Mouse (Mus musculus) layer of hippocampus, adult 11-12 months (tissue): ENCODE measurements at regions not wholly inside any gene's neighbourhood (a gene's known extent, or its start where the extent isn't known, plus 50 kb on each side); places are given as distances from the start of the nearest gene placed in this dataset.

ENCODE experiments used
- DNase-seq: peaks from one replicate; pipeline ENCODE4 v3.0.0; 2022; ENCODE audit warnings: low spot score

DNA sequence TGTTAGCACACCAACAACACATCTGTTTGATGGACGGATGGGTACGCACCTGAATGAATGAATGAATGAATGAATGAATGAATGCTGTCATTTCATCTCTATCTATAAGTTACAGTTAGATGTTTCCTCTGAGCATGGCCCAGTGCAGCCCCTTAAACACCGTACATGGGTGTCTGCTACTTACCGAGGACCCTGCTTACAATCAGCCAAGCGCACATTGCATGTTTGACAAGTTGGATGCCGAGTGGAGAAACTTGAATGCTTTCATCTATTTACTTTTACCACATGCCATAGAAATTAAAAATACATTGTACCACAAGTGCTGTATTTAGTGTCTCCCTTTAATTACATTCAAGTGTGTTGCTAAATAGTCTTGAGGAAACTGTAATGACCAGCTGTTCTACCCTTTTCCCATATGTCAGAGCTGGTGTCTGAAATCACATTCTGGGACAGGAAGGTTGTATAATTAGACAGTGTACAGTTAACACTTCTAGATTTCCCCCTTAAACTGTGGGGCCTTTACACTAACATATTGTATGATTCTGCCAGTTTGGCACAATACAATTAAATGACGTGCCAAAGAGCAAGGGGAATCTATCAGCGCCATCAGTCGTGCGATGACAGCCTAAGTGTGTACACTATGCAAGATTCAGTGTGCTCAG, 127.3 kb upstream of the Prox1 start:
- DNase-seq: no peak

DNA sequence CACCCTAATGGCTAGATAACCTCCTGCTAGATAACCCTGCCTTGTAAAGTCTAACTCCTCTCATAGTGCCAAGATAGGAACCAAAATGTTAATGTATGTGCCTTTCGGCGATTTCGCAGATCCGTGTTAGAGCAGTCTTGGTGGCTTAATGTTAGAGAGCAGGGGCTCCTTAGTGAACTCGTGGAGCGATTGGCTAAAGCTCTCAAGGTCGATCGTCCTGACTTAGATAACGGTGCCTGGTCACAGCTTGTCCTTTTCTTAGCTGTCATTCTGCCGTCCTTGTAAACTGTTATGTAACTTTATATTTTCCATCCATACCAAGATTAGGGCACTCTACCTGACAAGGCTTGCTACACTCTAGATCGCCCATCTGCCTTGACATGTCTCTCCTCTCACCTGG, 119.5 kb upstream of the Prox1 start:
- DNase-seq: no peak

DNA sequence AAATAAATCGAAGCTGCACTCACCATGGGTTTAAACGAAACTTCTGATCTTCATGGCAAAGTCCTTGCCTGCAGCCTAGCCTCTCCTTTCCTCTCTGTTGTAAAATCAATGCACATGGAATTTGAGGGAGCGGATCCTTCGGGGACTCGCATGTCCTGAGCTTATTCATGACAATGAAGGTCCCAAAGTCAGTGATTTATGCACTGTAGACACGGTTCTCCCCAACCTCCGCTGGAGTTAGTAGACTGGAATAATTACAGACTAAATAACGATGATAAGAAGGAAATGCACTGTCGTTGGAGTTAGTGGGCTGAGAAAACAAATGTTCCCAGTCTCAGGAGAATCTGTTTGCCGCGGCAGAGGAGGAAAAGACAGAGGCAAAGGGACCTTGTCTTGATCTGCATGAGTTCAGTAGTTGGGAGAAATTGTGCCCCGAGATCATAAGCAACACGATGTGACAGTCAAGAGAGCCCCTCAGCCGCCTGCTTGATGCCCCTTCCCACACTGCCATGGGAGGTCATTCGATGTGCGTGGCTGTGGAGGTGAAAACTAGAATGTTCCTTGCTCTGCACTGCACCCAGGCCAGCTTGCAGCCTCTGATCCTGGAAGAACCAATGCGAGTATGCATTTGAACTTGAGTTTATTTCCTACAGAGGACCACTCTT, 116.1 kb upstream of the Prox1 start:
- no peak for DNase-seq

DNA sequence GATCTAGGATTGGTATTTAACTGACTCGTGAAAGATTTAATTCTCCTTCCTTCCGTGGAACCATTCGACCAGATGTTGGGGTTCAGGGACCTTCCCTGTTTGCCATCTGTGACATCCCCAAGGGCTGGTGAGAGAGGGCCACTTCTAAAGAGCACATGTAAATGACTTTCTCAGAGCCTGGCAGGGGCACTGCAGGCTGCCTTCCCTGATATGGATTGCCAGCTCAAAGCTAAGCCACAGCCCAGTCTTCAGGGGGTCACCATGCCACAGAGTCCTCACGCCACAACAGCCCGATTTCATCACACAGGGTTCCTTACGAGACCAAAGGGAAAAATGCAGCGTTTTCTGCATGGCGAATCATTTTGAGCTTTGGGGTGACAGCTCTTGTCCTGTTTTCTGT, 115.1 kb upstream of the Prox1 start:
- DNase-seq: no peak

DNA sequence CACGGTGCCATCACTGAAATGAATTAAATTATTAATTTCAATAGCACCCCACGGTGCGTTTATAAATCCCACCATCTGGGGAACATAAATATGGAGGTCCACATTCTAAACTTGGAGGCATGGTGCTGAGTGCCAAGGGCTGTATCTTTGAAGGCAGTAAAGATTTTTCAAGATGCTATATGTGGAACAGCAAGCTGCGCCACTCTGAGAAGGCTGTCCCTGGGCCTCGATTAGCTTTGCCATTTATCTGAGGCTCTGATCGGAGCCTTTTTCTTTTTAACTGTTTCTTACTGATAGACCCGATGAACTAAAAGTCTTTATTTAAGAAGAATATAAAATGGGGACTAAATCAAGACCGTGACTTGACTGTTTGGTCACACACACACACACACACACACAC, 114.5 kb upstream of the Prox1 start:
- no peak for DNase-seq

DNA sequence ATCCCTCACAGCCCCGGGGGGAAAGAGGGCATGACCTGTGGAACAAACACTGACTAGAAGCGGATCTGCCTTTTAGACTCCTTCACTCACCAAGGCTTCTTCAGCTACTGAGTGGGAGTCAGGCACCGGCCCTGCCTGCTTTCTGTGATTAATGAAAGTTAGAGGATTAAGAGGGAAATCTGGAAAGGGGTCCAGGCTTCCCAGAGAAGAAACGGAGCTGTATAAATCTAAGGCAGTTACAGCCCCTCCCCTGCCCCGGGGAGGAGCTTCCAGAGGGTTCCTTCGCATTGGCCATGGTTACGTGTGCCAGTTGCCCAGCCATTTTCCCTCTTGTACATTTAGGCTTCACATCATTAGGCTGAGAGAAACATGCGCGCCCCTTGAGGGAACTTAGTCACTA, 113.6 kb upstream of the Prox1 start:
- DNase-seq: no peak

DNA sequence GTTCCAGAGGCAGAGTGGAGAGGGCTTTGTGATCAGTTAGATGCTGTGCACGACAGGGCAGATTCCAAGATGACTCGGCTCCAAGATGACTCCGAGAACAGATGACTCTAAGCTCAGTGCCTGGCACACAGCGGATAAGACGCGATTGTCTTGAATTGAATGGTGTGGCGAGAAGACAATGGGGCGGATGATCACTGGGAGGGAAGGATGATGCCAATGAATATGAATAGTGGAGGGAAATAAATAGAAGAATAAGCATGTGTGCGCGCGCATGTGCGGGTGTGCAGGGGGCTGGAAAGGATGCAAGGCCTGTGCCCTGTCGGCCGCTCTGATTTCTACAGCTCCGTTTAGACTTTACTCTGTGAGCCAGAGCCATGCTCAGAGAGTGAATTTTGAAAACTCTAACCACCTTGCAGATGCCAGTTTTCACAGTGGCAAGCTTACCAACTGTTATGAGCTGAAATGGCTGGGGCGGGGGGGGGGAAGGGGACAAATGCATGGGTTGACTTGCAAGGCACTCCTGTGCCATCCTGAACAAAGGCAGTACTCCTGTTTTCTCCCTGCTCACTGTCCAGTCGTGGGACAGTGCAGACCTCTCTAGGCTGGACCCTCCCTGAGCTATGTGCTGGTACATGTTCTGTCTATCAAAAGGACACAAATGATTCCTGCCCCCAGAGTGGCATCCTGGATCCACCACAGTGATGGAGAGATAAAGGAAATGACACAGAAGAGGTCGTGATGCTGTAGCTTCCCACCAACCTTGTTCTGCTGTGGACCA, 109.8 kb upstream of the Prox1 start:
- peak; percentile 77 for DNase-seq

DNA sequence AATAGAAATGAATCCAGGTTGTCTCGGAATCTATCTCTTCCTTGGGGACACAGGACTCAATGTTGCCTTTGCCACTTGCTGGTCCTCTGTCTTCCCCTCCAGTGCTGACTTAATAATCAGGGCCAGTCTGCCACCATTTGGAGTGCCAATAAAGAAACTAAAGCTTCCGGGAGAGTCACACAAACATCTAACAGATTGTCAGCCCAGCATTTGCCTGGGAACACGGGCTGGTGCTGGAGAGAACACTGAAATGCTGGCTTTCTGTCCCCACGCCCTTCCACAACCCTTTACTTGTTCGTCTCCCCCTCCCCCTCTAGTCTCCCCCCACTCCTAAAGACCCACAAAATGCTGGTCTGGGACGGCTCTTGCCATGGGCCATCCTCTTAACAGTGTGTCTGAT, 104.4 kb upstream of the Prox1 start:
- DNase-seq: peak; percentile 46

DNA sequence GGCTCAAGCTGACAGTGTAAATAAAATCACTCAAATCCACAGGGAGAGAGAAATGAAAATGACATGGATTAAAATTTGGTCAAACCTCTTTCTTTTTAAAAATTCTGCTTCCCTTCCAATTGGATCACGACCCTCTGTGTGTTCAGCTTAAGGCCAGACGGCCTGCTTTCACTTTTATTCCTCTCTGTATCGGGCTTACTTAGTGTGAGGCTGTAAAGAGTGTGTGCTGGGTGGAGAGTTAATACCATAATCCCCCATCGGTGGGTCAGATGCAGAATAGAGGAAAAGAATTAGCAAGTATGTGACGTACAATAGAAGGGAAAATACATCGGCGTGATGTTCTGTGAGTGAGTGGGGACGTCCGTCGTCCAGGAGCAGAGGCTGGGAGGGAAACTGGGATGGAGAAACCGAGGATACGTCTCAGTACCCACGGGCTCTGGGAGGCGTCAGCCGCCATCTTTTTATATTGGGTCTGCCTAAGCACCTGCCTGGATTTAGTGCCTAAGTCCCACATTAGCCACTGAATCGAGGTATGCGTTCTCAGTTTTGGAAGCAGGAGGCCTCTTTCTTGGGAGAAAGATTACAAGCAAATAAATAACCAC, 100.4 kb upstream of the Prox1 start:
- no peak for DNase-seq

DNA sequence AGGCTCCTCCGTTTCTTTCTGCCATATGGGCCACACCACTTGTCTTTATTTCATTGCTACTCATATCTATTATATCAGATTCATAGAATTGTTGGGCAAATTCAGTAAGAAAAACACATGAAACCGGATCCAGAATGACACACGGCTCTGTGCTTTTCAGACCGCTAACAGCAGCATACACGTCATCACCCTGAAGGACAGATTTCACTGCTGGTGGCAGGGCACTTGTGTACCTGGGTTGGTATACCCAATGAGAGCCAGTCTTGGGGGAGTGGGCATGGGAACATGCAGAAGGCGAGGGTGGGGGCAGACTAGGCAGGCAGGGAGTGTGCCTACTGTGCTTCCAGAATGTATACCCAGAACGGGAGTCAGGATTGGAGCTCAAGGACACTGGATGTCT, 98.7 kb upstream of the Prox1 start:
- DNase-seq: no peak

DNA sequence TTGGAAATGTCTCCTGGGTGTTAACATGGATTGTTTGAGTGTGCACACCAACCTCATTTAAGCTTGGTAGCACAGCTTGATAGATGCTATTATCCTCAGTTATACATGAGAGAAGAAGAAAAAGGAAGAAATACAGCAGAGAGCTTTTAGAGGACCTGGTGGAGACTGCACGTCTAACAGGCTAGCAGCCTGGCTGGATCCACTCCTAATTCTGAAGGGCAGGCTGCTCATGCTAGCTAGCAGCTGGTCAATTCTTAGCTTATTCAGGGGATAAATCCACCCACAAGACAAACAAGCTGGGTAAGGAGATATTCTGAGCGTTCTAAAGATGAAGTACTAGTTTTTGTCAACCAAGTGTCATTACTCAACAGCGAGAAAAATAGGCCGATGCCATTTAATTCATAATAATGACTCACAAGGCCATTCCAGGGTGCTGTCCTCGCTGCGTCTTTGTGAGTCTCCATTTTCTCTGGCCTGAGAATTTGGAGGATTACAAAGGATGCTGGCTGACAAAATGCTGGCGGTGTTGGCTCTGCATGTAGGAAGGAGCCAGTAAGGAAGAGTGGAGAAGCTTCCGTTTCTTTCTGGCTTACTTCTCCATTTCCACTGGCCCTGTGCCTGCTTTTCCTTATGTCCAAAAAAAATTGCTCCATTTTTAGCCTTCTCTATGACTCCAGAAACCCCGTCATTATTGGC, 94.7 kb upstream of the Prox1 start:
- DNase-seq: no peak

DNA sequence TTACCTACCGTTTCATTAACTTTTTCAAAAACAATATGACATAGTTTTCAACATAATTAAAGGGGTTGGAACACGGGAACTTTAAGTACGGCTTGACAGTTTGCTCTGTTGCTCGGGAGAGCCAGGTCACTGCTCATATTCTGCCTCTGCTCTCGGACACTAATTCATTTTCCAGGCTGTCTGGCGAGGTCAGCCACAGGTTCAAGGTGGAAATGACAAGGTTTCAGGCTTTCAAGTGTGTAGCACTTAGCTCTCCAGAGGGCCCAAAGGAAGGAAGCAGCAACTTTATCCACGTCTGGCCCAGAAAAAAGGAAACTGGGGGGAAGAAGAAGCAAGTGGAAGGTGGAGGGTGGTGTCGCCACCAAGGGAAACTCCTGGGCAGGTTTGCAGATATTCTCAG, 94.0 kb upstream of the Prox1 start:
- DNase-seq: no peak

DNA sequence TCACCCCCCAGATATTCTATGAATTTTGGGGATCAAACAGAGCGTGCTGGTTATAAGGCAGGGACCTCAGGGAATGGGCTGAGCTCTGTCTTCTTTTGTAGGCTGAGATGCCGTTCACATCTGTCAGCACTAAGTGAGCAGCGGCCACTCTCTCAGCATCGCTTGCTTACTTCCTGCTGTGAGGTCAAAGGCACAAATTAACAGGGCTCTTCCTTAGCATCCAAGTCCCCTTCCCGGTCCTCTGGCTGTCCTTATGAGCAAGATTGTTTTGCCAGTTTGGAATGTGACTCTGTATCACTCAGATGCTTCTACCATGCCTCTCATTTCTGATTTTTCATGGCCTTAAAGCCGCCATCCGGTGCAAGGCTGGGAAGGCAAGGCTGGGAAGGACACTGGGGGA, 93.1 kb upstream of the Prox1 start:
- DNase-seq: no peak

DNA sequence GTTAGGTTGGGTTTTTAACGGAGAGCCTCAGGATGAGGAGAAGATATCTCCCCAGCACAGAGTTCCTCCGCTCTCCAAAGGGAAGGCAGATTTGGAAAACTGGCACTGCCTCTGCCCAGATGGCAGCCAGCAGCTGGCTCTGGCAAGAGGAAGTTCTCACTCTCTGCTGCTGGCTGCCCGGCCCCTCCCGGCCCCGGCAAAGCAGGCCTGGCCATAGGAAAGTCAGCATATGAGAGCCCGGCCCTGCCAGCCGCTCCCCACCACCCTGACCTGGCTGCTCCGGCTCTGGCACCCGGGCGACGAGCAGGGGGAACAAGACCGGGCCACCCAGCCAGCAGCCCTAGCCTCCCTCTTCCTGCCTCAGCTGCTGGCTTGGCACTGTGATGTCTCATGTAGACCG, 89.1 kb upstream of the Prox1 start:
- DNase-seq: peak; percentile 32

DNA sequence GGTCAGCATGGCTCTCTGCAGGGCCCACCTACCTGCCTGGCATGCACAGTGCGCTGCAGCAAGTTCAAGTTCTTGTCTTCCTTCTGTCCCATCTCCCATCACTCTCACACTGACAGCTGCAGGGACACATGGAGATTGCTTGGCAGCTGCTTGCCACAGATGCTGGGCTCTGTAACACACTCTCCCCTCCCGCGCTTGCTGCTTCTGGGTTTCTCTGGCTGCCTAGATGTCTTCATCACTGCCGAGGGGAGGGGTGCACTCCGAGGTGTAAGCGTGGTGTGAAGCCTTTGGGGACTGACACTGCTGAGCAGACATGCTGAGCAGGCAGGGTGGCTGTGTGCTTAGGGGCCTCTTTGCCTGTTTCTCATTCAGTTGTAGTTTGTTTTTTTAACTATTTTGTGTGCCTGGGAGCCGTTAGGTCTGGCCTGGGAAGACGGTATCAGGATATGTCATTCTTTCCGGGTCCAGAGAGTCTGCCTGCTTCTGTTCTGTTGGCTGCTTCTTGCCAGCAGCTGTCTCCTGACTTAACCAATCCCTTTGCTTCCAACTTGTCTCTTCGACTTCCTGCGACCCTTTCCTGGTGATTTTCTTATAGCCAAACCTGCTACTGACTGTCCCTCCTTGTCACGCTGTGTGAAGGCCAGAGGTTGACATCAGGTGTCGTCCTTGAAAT, 80.2 kb upstream of the Prox1 start:
- DNase-seq: peak; percentile 35

DNA sequence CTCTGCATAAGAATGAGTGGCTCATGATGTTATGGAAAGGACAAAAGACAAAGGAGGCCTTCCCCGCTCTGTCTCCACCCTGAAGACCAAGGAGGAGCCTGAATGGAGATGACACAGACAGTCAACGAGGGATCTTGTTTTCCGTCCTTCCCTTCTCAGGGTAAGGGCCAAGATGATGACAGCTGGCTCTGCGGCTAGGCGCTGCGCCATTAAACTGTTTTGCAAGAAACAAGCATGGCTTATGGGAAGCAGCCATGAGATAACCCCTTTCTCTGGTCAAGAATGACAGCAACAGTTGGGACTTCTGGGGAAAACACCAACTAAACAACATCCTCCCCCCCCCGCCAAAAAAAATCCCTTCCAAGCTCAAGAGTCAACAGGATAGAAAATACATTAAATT, 72.0 kb upstream of the Prox1 start:
- DNase-seq: no peak

DNA sequence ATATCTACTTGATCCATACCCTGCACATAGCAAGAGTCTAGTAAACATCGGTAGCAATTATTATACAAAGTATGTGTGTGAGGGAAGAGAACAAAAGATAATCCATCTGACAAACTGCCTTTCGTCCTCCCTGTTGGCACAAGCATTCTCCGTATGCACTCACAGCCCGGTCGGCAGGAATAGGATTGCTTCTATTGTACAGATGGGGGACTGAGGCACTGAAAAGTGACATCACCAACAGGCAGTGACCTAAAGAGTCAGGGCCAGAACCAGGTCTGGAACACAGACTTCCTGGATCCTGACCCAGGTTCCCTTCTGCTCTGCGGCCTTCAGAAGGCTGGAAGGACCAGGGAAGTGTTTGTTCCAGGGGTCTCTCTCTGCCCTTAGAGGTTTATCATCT, 69.3 kb upstream of the Prox1 start:
- no peak for DNase-seq

DNA sequence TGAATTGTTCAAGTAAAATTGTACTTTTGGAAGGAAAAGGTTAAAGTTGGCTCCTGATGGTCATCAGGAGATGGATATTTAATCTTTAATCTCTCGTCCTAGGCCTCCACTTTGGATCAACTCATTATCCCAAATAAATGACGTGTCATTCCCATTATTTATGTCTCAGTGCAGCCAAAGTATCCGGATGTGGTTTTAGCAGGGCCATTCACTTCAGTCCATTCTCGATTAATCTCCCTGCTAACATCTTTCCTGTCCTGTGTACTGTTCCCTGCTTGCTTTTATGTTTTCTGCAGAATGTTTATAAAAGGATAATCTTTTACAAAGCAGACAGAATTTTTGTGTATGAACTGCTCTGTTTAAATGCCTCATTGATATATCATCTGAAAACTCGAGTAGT, 60.4 kb upstream of the Prox1 start:
- DNase-seq: no peak

DNA sequence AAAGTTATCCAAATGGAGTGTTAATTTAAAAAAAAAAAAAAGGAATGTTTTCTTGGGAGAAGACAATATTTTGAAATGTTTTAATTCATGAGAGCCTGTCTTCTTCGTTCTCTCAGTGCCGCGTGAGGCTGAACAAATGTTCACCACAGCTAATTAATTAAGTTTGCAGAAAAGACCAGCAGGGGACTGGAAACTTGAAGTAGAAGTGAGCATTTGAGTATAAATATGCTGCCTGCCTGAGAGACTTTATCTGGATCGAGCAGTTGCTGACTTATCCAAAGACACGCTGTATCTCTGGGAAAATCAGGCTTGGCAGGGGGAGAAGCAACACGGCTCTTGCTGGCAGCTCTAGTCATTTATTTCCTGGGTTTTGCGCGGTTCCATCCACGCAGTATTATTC, 49.9 kb upstream of the Prox1 start:
- peak; percentile 16 for DNase-seq
